Mouse (Mus musculus): ENCODE measurements around the gene Pla2g1b. TPM values are rescaled to one million over a fixed set of nuclear protein-coding genes. Genes with fewer than 3 reads are reported as not detected.
"Not testable (repeated sequence)": the region's sequence is repeated elsewhere in the genome, so short reads cannot be mapped to it uniquely, and the experiment has no call there.

Pla2g1b gene
- polyA plus RNA-seq, 1 experiment from 2014 or later: 0.46 TPM

- Histone ChIP-seq H3K4me1 (ENCODE audit: control insufficient read depth, insufficient read depth, low read length) (peaks cover 30% of the 10 kb centered on the region), H3K4me2 (replicated peaks; ENCODE audit: low read depth, low read length) (no peak overlapping the region), H3K9ac (ENCODE audit: low read depth, low read length) (no peak overlapping the region), H3K9me3 (ENCODE audit: control insufficient read depth, low read length) (no peaks in the 10 kb centered on the region), H3K27ac (ENCODE audit: low read depth, low read length) (peak overlapping the region; percentile 65), H3K27me3 (ENCODE audit: control insufficient read depth, insufficient read depth, low read length) (no peaks in the 10 kb centered on the region), H3K4me3 (ENCODE audit: low read length) (no peak overlapping the region), H3K36me3 (ENCODE audit: control insufficient read depth, insufficient read depth, low read length) (no peaks in the 10 kb centered on the region)
- no peak for ATAC-seq (ENCODE audit: low FRiP score, low TSS enrichment)
- WGBS: 61% methylated on average over 6 of the region's 6 CpGs
Measured at GRCm38 (mm10) chr5:115514346-115514745, 48.3 kb downstream of the Pla2g1b start.

DNA sequence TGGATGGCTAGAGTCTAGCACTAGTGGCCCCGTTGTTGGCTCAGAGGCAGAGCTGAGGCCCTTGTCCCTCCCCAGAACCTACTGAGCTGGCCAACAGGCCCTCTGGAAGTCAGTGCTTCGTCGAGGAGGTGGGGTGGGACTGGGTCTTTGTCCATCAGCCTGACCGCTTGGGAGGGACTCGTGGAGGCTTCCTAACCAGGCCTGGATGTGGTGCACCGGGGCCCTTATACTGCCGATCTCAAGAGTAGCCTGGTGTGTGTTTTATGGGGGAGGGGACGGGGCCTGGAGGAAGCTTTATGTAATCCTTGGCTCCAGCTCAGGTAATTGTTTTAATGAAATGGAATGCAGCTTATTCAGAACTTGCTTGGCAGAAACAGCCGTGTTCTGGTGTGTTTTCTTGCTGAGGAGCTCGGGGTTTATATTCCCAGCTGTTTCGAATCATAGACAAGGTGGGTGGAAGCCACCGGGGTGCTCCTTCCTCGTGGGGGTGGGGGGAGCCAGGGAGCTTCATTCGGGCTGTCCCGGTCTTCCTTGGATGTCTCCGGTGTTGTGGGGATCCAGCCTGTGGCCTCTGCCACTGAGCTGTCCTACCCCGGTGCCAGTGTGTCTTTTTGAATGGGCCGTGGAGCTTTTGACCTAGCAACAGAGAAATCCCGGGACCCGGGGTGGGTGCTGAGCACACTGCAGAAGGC is 49.0 kb downstream of the Pla2g1b start:
- Histone ChIP-seq H3K9me3 (ENCODE audit: control insufficient read depth, low read length) (no peaks in the 10 kb centered on the region), H3K4me2 (replicated peaks; ENCODE audit: low read depth, low read length) (no peak overlapping the region; the same call in 1 of the 2 replicates), H3K4me3 (ENCODE audit: low read length) (no peak overlapping the region), H3K9ac (ENCODE audit: low read depth, low read length) (no peak overlapping the region), H3K27ac (ENCODE audit: low read depth, low read length) (peak overlapping the region; percentile 65), H3K27me3 (ENCODE audit: control insufficient read depth, insufficient read depth, low read length) (no peaks in the 10 kb centered on the region), H3K36me3 (ENCODE audit: control insufficient read depth, insufficient read depth, low read length) (no peaks in the 10 kb centered on the region), H3K4me1 (ENCODE audit: control insufficient read depth, insufficient read depth, low read length) (peaks cover 25% of the 10 kb centered on the region)
- WGBS: 53% methylated on average over 20 of the region's 20 CpGs
- peak; percentile 60 for ATAC-seq (ENCODE audit: low FRiP score, low TSS enrichment)

DNA sequence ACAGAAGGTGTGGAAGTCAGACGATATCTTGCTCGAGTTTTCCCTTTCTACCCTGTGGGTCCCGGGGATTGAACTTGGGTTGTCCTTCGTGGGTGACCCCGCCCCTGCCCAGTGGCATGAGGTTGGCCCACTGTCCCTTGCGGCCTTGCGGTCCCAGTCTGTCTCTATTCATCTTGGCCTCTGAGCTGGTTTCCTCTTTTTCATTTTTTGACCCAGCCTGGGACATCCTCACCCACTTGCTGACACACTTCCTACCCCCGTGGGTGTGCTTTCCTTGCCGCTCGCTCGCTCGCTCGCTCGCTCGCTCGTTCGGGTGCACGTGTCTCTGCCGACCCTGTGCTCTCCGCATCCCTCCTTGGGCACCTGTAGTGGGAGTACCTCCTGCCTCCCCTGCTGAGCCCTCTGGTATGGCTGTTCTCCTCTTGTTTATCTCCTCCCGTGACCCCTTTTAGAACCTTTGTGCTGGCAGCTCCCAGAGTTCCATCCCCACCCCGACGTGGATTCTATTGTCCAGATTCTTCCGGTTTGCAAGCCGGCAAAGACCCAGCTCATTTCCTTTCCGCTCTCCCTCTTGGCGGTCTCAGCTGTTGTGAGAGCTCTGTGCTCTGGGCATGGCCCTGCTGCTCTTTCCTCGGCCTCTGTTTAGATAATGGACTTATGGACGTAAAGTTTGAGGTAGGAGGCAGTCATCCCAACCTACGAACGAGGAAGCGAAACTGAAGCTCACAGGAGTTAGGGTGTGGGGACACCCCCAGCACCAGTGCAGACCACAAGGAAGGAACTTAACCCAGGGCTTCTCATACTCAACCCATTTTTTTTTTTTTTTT is 50.2 kb downstream of the Pla2g1b start:
- H3K4me3 ChIP-seq (ENCODE audit: low read length): no peak overlapping the region
- no peaks in the 10 kb centered on the region for H3K27me3 ChIP-seq (ENCODE audit: control insufficient read depth, insufficient read depth, low read length)
- 73% methylated on average over 32 of the region's 32 CpGs for WGBS
- H3K36me3 ChIP-seq (ENCODE audit: control insufficient read depth, insufficient read depth, low read length): no peaks in the 10 kb centered on the region
- no peak overlapping the region for H3K4me2 ChIP-seq (replicated peaks; ENCODE audit: low read depth, low read length)
- no peak for ATAC-seq (ENCODE audit: low FRiP score, low TSS enrichment)
- peak overlapping the region; percentile 59; the same call in 1 of the 2 replicates for H3K27ac ChIP-seq (ENCODE audit: low read depth, low read length)
- no peak overlapping the region for H3K9ac ChIP-seq (ENCODE audit: low read depth, low read length)
- peaks cover 30% of the 10 kb centered on the region for H3K4me1 ChIP-seq (ENCODE audit: control insufficient read depth, insufficient read depth, low read length)
- no peaks in the 10 kb centered on the region for H3K9me3 ChIP-seq (ENCODE audit: control insufficient read depth, low read length)

DNA sequence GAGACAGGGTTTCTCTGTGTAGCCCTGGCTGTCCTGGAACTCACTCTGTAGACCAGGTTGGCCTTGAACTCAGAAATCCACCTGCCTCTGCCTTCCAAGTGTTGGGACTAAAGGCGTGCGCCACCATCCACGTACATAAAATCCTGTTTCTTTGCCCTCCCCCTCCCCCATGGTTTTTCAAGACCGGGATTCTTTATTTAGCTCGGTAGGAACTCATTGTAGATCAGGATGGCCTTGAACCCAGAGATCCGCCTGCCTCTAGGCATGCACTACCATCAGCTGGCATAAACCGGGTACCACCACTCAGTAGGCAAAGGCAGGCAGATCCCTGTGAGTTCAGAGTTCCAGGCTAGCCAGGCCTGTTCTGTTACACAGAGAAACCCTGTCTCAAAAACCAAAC is 50.8 kb downstream of the Pla2g1b start:
- 88% methylated on average over 7 of the region's 7 CpGs for WGBS
- Histone ChIP-seq H3K9ac (ENCODE audit: low read depth, low read length) (no peak overlapping the region), H3K4me1 (ENCODE audit: control insufficient read depth, insufficient read depth, low read length) (peaks cover 36% of the 10 kb centered on the region), H3K27me3 (ENCODE audit: control insufficient read depth, insufficient read depth, low read length) (no peaks in the 10 kb centered on the region), H3K9me3 (ENCODE audit: control insufficient read depth, low read length) (no peaks in the 10 kb centered on the region), H3K27ac (ENCODE audit: low read depth, low read length) (peak overlapping the region; percentile 59; the same call in 1 of the 2 replicates), H3K4me2 (replicated peaks; ENCODE audit: low read depth, low read length) (no peak overlapping the region), H3K4me3 (ENCODE audit: low read length) (no peak overlapping the region), H3K36me3 (ENCODE audit: control insufficient read depth, insufficient read depth, low read length) (no peaks in the 10 kb centered on the region)
- no peak for ATAC-seq (ENCODE audit: low FRiP score, low TSS enrichment)

GRCm38 (mm10) chr5:115517501-115517900 is 51.4 kb downstream of the Pla2g1b start:
- Histone ChIP-seq H3K27ac (ENCODE audit: low read depth, low read length) (no peak overlapping the region), H3K4me3 (ENCODE audit: low read length) (no peak overlapping the region), H3K36me3 (ENCODE audit: control insufficient read depth, insufficient read depth, low read length) (no peaks in the 10 kb centered on the region), H3K27me3 (ENCODE audit: control insufficient read depth, insufficient read depth, low read length) (no peaks in the 10 kb centered on the region), H3K4me1 (ENCODE audit: control insufficient read depth, insufficient read depth, low read length) (peaks cover 42% of the 10 kb centered on the region), H3K4me2 (replicated peaks; ENCODE audit: low read depth, low read length) (no peak overlapping the region), H3K9ac (ENCODE audit: low read depth, low read length) (no peak overlapping the region), H3K9me3 (ENCODE audit: control insufficient read depth, low read length) (no peaks in the 10 kb centered on the region)
- WGBS: 91% methylated on average over 9 of the region's 9 CpGs
- no peak for ATAC-seq (ENCODE audit: low FRiP score, low TSS enrichment)

DNA sequence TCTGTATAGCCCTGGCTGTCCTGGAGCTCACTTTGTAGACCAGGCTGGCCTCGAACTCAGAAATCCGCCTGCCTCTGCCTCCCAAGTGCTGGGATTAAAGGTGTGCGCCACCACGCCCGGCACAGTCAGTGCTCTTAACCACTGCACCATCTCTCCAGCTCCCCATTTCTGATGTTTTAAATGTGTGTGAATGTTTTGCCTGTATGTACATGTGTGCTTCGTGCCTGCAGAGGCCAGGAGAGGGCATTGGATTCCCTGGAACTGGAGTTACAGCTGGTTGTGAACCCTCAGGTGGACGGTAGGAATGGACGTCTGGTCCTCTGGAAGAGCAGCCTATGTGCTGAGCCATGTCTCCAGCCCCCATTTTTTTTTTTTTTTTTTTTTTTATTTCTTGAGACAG is 52.2 kb downstream of the Pla2g1b start:
- WGBS: 96% methylated on average over 7 of the region's 8 CpGs
- H3K4me1 ChIP-seq (ENCODE audit: control insufficient read depth, insufficient read depth, low read length): peaks cover 49% of the 10 kb centered on the region
- not testable (repeated sequence) for H3K4me3 ChIP-seq (ENCODE audit: low read length); H3K36me3 ChIP-seq (ENCODE audit: control insufficient read depth, insufficient read depth, low read length); H3K27ac ChIP-seq (ENCODE audit: low read depth, low read length); H3K27me3 ChIP-seq (ENCODE audit: control insufficient read depth, insufficient read depth, low read length); ATAC-seq (ENCODE audit: low FRiP score, low TSS enrichment); H3K4me2 ChIP-seq (replicated peaks; ENCODE audit: low read depth, low read length); H3K9ac ChIP-seq (ENCODE audit: low read depth, low read length); H3K9me3 ChIP-seq (ENCODE audit: control insufficient read depth, low read length)

DNA sequence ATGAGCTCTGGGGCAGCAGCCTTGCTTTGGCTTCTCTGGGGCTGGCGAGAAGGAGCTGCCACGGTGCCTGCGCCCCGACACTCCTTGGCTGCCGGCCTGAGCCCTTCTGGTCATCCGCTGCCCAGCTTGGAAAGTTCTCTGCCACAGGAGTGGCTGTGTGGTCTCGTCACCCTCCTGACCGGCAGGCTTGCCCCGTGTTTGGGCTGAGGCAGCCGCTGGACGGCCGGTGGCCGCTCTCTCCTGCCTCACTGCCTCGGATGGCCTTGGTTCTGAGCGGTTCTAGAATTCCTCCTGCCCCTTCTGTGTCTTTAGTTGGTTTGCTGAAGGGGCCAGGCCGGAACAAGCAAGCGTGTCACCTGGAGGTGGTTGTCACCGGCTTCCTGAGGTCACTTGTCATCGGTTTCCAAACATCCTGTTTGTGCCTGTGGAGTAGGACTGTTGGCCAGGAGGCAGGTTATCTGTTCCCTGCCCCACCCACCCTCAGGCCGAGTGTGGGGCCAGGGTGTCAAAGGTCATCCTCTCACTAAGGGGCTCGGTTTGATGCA is 54.3 kb downstream of the Pla2g1b start:
- H3K9me3 ChIP-seq (ENCODE audit: control insufficient read depth, low read length): no peaks in the 10 kb centered on the region
- H3K4me1 ChIP-seq (ENCODE audit: control insufficient read depth, insufficient read depth, low read length): peaks cover 58% of the 10 kb centered on the region
- no peak overlapping the region for H3K4me3 ChIP-seq (ENCODE audit: low read length)
- no peak overlapping the region for H3K4me2 ChIP-seq (replicated peaks; ENCODE audit: low read depth, low read length)
- 60% methylated on average over 20 of the region's 21 CpGs for WGBS
- no peaks in the 10 kb centered on the region for H3K27me3 ChIP-seq (ENCODE audit: control insufficient read depth, insufficient read depth, low read length)
- no peaks in the 10 kb centered on the region for H3K36me3 ChIP-seq (ENCODE audit: control insufficient read depth, insufficient read depth, low read length)
- H3K9ac ChIP-seq (ENCODE audit: low read depth, low read length): peak overlapping the region; percentile 7; the same call in 1 of the 2 replicates
- H3K27ac ChIP-seq (ENCODE audit: low read depth, low read length): peak overlapping the region; percentile 63; the same call in 1 of the 2 replicates
- ATAC-seq (ENCODE audit: low FRiP score, low TSS enrichment): no peak

- Histone ChIP-seq H3K27me3 (ENCODE audit: control insufficient read depth, insufficient read depth, low read length) (no peaks in the 10 kb centered on the region), H3K4me2 (replicated peaks; ENCODE audit: low read depth, low read length) (no peak overlapping the region; the same call in 1 of the 2 replicates), H3K36me3 (ENCODE audit: control insufficient read depth, insufficient read depth, low read length) (no peaks in the 10 kb centered on the region), H3K4me1 (ENCODE audit: control insufficient read depth, insufficient read depth, low read length) (peaks cover 62% of the 10 kb centered on the region), H3K9me3 (ENCODE audit: control insufficient read depth, low read length) (no peaks in the 10 kb centered on the region), H3K4me3 (ENCODE audit: low read length) (no peak overlapping the region), H3K9ac (ENCODE audit: low read depth, low read length) (no peak overlapping the region), H3K27ac (ENCODE audit: low read depth, low read length) (peak overlapping the region; percentile 63; the same call in 1 of the 2 replicates)
- WGBS: 44% methylated on average over 21 of the region's 21 CpGs
- ATAC-seq (ENCODE audit: low FRiP score, low TSS enrichment): no peak
Measured at GRCm38 (mm10) chr5:115521553-115522461, 55.7 kb downstream of the Pla2g1b start.
